Mouse (Mus musculus) cerebellum, adult 11 months (tissue): ENCODE data around the gene Gpr37l1.

Experiments
- DNase-seq: peaks from one replicate; pipeline ENCODE4 v3.0.0; 2022

The Gpr37l1 gene

DNA sequence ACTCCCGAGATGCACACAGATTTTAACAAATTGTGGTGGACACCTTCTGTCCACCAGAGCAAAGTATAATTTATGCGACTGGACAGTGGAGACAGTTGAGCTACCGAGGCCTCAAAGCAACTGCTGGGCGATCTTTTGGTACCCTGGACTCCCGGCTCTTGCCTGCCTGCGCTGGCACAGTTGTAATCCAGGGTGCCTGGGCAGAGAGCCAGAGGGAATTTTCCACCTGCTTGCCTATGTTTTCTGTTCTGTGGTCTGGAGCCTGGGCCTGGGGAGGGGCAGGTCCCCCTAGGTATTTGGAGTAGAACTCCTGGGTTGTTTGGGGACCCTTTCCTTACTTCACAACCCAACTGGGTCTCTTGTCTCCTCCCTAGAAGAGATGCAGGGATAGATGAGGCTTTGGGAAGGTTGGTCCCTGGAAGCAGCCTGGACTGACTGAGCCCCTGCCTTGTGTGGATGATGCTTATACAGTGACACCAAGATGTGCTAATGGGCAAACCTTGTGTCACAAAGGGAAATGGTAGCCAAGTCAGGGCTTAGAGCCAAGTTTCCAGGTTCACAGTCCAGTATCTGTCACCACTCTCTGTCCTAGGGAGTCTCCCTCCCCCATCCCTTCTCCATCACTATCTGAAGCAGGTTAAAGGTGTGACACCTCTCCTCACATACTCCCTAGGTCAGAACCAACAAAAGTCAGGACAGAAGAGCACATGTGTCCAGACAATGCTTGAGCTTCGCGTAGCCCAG lies 14.6 kb upstream of the Gpr37l1 start:
- no peak for DNase-seq

- no peak for DNase-seq
Measured at GRCm38 (mm10) chr1:135181275-135181674, 13.8 kb upstream of the Gpr37l1 start.

- no peak for DNase-seq
Measured at GRCm38 (mm10) chr1:135180830-135181229, 13.3 kb upstream of the Gpr37l1 start.

GRCm38 (mm10) chr1:135178863-135179262 lies 11.4 kb upstream of the Gpr37l1 start:
- DNase-seq = no peak

GRCm38 (mm10) chr1:135177724-135178123 lies 10.2 kb upstream of the Gpr37l1 start:
- DNase-seq = no peak

DNA sequence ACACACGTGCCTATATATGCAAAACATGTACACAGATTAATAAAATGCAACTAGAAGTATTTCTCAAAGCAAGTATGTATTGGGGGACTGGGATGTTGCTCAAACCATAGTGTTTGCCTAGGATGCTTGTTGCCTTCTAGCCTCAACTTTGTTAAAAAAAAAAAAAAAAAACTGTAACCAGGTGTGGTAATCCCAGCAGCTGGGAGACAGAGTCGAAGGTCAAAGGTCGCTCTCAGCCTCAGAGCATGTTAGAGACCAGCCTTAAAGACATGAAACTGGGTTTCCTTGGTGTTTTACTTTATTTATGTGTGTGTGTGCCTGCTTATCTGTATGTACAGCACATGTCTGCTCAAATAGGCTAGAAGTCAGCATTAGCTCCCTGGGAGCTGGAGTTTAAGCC lies 7.7 kb upstream of the Gpr37l1 start:
- DNase-seq = no peak

GRCm38 (mm10) chr1:135173311-135173710 lies 5.8 kb upstream of the Gpr37l1 start:
- DNase-seq = no peak

DNA sequence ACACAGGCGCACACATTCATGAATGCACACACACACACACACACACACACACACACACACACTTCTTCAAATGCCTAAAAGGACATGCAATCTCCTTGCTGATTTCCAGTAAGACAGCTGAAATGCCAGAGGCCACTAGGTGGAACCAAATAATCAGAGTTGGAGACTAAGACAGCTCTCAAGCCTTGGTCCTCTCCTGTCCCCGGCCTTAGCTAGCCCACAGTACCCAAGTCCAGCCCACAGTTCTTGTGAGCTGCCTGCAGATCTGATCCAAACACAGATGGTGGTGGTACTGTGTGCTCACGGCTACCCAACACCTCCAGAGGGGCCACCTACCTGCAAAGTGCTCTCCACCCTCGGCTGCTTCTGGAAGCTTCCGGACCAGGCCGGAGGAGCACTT lies 4.5 kb upstream of the Gpr37l1 start:
- peak; percentile 40 for DNase-seq

DNA sequence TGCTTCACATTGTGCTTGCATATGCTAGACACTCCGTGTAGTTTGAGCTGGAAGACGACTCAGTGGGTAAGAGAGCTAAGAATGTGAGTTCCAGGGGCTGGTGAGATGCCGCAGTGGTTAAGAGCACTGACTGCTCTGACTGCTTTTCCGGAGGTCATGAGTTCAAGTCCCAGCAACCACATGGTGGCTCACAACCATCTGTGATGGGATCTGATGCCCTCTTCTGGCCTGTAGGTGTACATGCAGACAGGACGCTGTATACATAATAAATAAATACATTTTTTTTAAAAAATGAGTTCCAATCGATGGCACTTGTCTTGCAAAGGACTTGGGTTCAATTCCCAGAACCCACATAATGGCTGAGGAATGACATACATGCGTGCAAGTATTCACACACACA lies 3.7 kb upstream of the Gpr37l1 start:
- DNase-seq = no peak

DNA sequence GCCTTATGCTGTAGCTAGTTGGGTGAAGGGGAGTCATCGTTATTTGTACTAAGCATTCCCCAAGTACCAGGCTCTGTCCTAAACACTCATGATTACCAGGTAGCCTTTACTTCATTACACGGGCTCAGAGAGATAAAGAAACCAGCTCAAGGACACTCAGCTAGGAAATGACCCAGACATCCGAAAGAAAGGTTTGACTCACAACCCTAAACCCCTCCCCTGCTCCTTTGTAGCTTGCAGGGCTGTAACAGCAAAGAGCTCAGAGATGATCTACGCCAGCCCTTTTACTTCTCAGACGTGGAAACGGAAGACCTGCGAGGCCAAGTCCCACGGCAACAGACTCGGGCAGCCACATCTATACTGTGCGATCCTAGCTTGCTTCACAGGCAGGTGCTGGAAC lies 2.8 kb upstream of the Gpr37l1 start:
- no peak for DNase-seq

GRCm38 (mm10) chr1:135169556-135170224 lies 2.2 kb upstream of the Gpr37l1 start:
- no peak for DNase-seq

DNA sequence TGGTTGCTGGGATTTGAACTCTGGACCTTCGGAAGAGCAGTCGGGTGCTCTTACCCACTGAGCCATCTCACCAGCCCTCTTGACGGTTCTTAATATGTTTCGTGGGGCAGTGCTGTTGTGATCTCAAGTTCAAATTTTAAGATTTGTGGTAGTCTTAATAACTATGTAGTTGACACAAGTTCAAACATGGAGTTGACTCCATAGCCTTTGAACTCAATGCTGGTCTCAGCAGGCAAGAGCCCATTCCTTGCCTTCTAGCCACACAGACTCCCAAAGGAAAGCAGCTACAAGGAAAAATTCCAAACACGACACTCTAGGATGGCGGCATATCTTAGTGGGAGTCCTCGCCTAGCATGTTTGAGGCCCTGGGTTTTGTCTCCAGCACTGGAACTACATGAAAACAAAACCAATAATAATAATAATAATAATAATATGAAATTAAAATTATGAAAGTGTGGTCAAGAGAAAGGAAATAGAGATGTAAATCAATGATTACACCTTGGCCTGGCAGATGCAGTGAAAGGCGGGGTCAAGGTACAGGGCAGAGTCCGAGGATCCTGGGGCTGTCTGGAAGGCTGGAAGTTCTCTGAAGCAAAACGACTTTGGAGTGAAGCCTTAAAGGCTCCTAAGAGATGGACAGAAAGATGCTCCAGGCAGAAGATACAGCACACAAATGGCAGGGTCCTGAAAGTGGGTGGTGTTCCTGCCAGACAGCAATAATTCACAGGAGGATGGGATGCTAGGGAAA lies 1.1 kb upstream of the Gpr37l1 start:
- no peak for DNase-seq

DNA sequence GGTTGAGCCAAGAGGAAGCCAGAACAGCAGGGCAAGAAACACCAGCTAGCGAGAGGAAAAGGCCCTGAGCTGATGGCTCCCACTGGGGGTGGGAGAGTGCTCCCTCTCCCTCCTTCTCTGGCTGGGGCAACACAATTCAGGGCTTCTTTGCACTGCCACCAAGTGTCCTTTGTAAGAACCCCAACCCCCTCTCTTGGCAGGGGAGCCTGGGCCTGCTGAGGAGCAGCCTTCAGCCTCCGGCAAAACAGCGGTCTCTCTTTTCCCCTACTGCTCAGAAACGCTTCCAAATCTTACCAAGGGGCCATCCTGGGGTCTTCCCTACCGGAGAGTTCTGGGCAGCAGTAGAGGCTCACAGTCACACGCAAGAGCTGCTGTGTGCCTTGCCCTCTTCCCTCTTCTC lies 4.8 kb downstream of the Gpr37l1 start:
- no peak for DNase-seq

DNA sequence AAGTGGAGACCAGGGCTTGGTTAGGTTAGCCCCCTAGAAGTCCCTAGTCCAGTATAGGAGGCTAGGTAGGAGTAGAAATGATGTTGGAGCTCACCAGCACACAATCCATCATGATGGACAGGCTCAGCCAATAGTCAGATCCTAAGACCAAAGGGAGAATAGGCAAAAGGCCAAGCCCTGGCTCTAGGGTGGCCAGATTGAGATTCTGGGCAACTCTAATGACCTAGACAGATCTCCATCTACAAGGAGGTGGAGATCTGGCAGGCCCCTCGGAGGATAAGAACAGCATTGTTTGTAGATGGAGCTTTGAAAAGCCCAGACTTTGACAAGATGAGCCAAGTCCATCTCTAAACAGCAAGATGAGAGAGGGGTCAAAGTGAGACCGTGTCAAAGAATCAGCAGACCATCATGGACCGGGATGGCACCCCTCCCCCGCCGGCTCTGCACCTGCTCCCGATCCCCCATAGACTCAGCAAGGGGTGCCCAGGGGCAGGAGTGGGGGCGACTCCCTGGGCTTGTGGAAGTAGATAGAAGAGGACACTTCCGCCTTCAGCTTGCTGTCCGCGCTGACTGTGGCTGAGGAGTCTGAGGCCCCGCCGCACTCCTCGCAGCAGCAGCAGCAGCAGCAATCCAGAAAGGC lies 7.0 kb downstream of the Gpr37l1 start:
- no peak for DNase-seq

- DNase-seq = no peak
Measured at GRCm38 (mm10) chr1:135159556-135160123, 7.8 kb downstream of the Gpr37l1 start.

- no peak for DNase-seq
Measured at GRCm38 (mm10) chr1:135159074-135159473, 8.4 kb downstream of the Gpr37l1 start.

DNA sequence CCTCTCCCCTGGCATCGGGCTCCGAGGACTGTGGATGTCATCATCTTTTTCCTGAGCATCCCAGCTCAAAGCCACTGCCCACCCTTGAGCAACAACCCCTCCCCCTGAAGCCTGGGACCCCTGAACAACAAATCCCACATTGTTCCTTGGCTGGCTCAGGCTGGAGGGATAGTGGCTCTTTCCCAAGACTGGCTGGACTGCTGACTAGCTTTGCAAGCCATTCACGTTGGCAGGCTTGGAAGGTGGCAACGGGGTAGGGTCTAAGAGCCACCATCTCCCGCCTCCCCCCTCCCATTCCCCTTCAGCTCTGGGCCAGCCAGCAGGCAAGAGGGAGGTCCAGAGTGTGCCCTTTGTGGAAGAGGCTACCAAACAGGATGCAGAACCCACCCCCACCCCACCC lies 8.8 kb downstream of the Gpr37l1 start:
- DNase-seq = no peak

GRCm38 (mm10) chr1:135156300-135156699 lies 11.2 kb downstream of the Gpr37l1 start:
- DNase-seq = no peak

DNA sequence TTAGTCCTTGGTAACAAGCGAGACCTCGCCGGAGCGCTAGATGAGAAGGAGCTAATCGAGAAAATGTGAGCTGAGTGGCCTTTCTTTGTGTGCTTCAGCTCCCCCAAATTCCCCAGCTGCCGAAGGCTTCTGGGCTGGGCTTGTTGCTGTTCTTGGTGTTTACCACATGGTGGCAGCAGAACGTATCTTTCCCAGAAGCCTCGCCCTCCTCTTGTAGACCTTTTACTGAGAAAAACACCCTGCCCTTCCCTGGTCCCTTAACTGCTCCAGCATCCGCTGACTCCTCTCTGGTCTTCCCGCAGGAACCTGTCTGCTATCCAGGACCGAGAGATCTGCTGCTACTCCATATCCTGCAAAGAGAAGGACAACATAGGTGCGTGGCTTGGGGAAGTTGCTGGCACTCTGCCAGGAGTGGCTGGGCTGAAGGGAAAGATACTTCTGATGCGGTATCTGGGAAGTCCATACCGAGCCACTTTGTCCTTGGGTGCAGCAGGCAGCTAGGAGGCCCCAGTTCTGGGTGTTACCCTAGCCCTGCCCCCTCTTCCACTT lies 13.0 kb downstream of the Gpr37l1 start:
- peak; percentile 77 for DNase-seq

- DNase-seq = no peak
Measured at GRCm38 (mm10) chr1:135154011-135154410, 13.5 kb downstream of the Gpr37l1 start.

- DNase-seq = no peak
Measured at GRCm38 (mm10) chr1:135148996-135149395, 18.5 kb downstream of the Gpr37l1 start.

GRCm38 (mm10) chr1:135148476-135148875 lies 19.0 kb downstream of the Gpr37l1 start:
- no peak for DNase-seq

GRCm38 (mm10) chr1:135147702-135148058 lies 19.8 kb downstream of the Gpr37l1 start:
- DNase-seq = no peak
